Comparison of ENCODE assay signal across 12 mouse cellular contexts in genomic region chr17:46049567-46049966, GRCm38 (mm10).
"Had no signal": no experiment of that assay in that cellular context is flagged by ENCODE, and none has a peak within 500 bp of the region (broad histone marks: within the 10 kb centered on the region; RNA-seq: fewer than 3 reads in every experiment).

No protein-coding gene starts in this region.

- H3K27ac ChIP-seq: hindbrain, embryonic 15.5 days; limb, embryonic 13.5 days; liver, embryonic 14.5 days; midbrain, embryonic 10.5 days; neural tube, embryonic 15.5 days had no signal

- DNase-seq: layer of hippocampus, adult 9-11 months; lung, adult 18-20 months; midbrain, embryonic 14.5 days; right cerebral cortex, postnatal 4 days; spleen, adult 18-20 months had no signal

- H3K9ac ChIP-seq: hindbrain, embryonic 15.5 days; limb, embryonic 13.5 days; liver, embryonic 14.5 days; neural tube, embryonic 15.5 days had no signal

- H3K4me1 ChIP-seq: neural tube, embryonic 15.5 days had no signal

- H3K9me3 ChIP-seq: hindbrain, embryonic 15.5 days; limb, embryonic 13.5 days; neural tube, embryonic 15.5 days had no signal

- H3K4me2 ChIP-seq: hindbrain, embryonic 15.5 days; limb, embryonic 13.5 days; neural tube, embryonic 15.5 days had no signal

- H3K36me3 ChIP-seq: hindbrain, embryonic 15.5 days; limb, embryonic 13.5 days; midbrain, embryonic 10.5 days; neural tube, embryonic 15.5 days had no signal

- ATAC-seq: intestine, embryonic 16.5 days had no signal

- H3K4me3 ChIP-seq: hindbrain, embryonic 15.5 days; limb, embryonic 13.5 days; midbrain, embryonic 10.5 days; myocyte; neural tube, embryonic 15.5 days had no signal

- H3K27me3 ChIP-seq: hindbrain, embryonic 15.5 days; limb, embryonic 13.5 days; neural tube, embryonic 15.5 days had no signal
